Mouse (Mus musculus) E14TG2a.4 (cell line): Measurements from ENCODE around the gene Pnma5.
"Not testable (repeated sequence)": the region's sequence is repeated elsewhere in the genome, so short reads cannot be mapped to it uniquely, and the experiment has no call there.

ENCODE experiments used
- H3K27me3 ChIP-seq: 2 replicates; pipeline ENCODE4 v1.6.1; 2014; ENCODE audit warnings: low read length, control low read depth; ENCODE audit not compliant: insufficient read depth
- H3K36me3 ChIP-seq: 2 replicates; pipeline ENCODE4 v1.6.1; 2014; ENCODE audit warnings: low read length, control low read depth; ENCODE audit not compliant: insufficient read depth
- H3K4me1 ChIP-seq: replicated peaks from 2 replicates; pipeline ENCODE4 v1.6.1; 2014; ENCODE audit warnings: low read depth, low read length, control low read depth
- H3K4me3 ChIP-seq: replicated peaks from 2 replicates; pipeline ENCODE4 v1.5.1; 2014; ENCODE audit warnings: mild to moderate bottlenecking, low read length
- H3K9me3 ChIP-seq: 2 replicates; pipeline ENCODE4 v1.6.1; 2014; ENCODE audit warnings: low read length, control low read depth
- CTCF ChIP-seq: conservative IDR thresholded peaks from 2 replicates; pipeline ENCODE4 v1.5.1; 2014; ENCODE audit warnings: low read length
- NANOG ChIP-seq: IDR thresholded peaks from 2 replicates; pipeline ENCODE4 v1.6.1; 2014; ENCODE audit warnings: borderline replicate concordance, low read length, mixed read lengths
- POU5F1 ChIP-seq: IDR thresholded peaks from 2 replicates; pipeline ENCODE4 v1.6.1; 2014; ENCODE audit warnings: low read length, borderline replicate concordance

Gene Pnma5

GRCm38 (mm10) chrX:73037003-73037402 lies at the start of gene Pnma5:
TSS of gene Pnma5 (minus strand) at chrX:73037103.
- H3K27me3 ChIP-seq = no peaks in the 10 kb centered on the region
- H3K9me3 ChIP-seq = no peaks in the 10 kb centered on the region
- TF ChIP-seq POU5F1 = no peak
- no peak for TF ChIP-seq NANOG
- no peak for TF ChIP-seq CTCF
- H3K4me3 ChIP-seq = peak within 1 kb of the TSS; percentile 79
- H3K36me3 ChIP-seq = peaks cover 41% of the 10 kb centered on the region
- H3K4me1 ChIP-seq = peaks cover 9% of the 10 kb centered on the region; the same call in 1 of the 2 replicates

GRCm38 (mm10) chrX:73082267-73083055 lies 45.6 kb upstream of the Pnma5 start, which contains the start of gene Xlr4a:
TSS of gene Xlr4a (minus strand) at chrX:73082478.
- H3K4me1 ChIP-seq, H3K36me3 ChIP-seq, H3K27me3 ChIP-seq, H3K4me3 ChIP-seq, H3K9me3 ChIP-seq: not testable (repeated sequence)

- not testable (repeated sequence) for H3K9me3 ChIP-seq, H3K4me3 ChIP-seq, H3K36me3 ChIP-seq
- Histone ChIP-seq H3K27me3 (peaks cover 39% of the 10 kb centered on the region), H3K4me1 (peaks cover 10% of the 10 kb centered on the region; the same call in 1 of the 2 replicates)
Observed at GRCm38 (mm10) chrX:73066765-73067312, 29.9 kb upstream of the Pnma5 start.

GRCm38 (mm10) chrX:73064415-73064793 lies 27.5 kb upstream of the Pnma5 start, which contains the start of gene Pnma3:
TSS of gene Pnma3 (plus strand) at chrX:73064787.
- Histone ChIP-seq H3K36me3 (no peaks in the 10 kb centered on the region), H3K27me3 (peaks cover 41% of the 10 kb centered on the region), H3K4me1 (peaks cover 10% of the 10 kb centered on the region; the same call in 1 of the 2 replicates), H3K4me3 (peak within 1 kb of the TSS; percentile 29; the same call in 1 of the 2 replicates), H3K9me3 (no peaks in the 10 kb centered on the region)
- TF ChIP-seq NANOG (no peak), POU5F1 (no peak), CTCF (no peak)

GRCm38 (mm10) chrX:73063512-73064414 lies 26.9 kb upstream of the Pnma5 start:
- H3K36me3 ChIP-seq = no peaks in the 10 kb centered on the region
- peak overlapping the region; percentile 29; the same call in 1 of the 2 replicates for H3K4me3 ChIP-seq
- peaks cover 41% of the 10 kb centered on the region for H3K27me3 ChIP-seq
- no peaks in the 10 kb centered on the region for H3K9me3 ChIP-seq
- peaks cover 10% of the 10 kb centered on the region; the same call in 1 of the 2 replicates for H3K4me1 ChIP-seq
- no peak for TF ChIP-seq POU5F1
- no peak for TF ChIP-seq CTCF
- no peak for TF ChIP-seq NANOG

- H3K4me3 ChIP-seq = no peak overlapping the region
- H3K4me1 ChIP-seq = peaks cover 10% of the 10 kb centered on the region; the same call in 1 of the 2 replicates
- H3K36me3 ChIP-seq = no peaks in the 10 kb centered on the region
- no peak for TF ChIP-seq POU5F1
- H3K9me3 ChIP-seq = no peaks in the 10 kb centered on the region
- peaks cover 37% of the 10 kb centered on the region for H3K27me3 ChIP-seq
Observed at GRCm38 (mm10) chrX:73062323-73062722, 25.4 kb upstream of the Pnma5 start.

- TF ChIP-seq CTCF = no peak
- TF ChIP-seq POU5F1 = no peak
- no peak for TF ChIP-seq NANOG
- Histone ChIP-seq H3K36me3 (no peaks in the 10 kb centered on the region), H3K9me3 (no peaks in the 10 kb centered on the region), H3K4me1 (peaks cover 10% of the 10 kb centered on the region; the same call in 1 of the 2 replicates), H3K27me3 (peaks cover 37% of the 10 kb centered on the region), H3K4me3 (no peak overlapping the region)
Observed at GRCm38 (mm10) chrX:73061528-73061927, 24.6 kb upstream of the Pnma5 start.

GRCm38 (mm10) chrX:73053860-73054563 lies 17.1 kb upstream of the Pnma5 start:
- Histone ChIP-seq H3K4me3 (no peak overlapping the region), H3K4me1 (no peaks in the 10 kb centered on the region), H3K36me3 (no peaks in the 10 kb centered on the region), H3K27me3 (no peaks in the 10 kb centered on the region), H3K9me3 (peaks cover 12% of the 10 kb centered on the region)
- TF ChIP-seq CTCF (peak; percentile 44), NANOG (no peak)
